Mouse (Mus musculus) heart, postnatal 0 days (tissue): ENCODE measurements around the gene Dlg2.

ENCODE experiments used
- CTCF ChIP-seq: IDR thresholded peaks from 2 replicates; pipeline ENCODE4 v1.5.1; 2016; ENCODE audit warnings: antibody characterized with exemption, control low read depth, low read depth
- EP300 ChIP-seq: IDR thresholded peaks from 2 replicates; pipeline ENCODE4 v1.6.1; 2016; ENCODE audit warnings: antibody characterized with exemption, low read depth

GRCm38 (mm10) chr7:90940726-90941125 is 464.3 kb downstream of the Dlg2 start:
- TF ChIP-seq EP300 (no peak), CTCF (no peak)
